Mouse (Mus musculus): ENCODE measurements around the gene Ndufaf8.

Ndufaf8 gene

DNA sequence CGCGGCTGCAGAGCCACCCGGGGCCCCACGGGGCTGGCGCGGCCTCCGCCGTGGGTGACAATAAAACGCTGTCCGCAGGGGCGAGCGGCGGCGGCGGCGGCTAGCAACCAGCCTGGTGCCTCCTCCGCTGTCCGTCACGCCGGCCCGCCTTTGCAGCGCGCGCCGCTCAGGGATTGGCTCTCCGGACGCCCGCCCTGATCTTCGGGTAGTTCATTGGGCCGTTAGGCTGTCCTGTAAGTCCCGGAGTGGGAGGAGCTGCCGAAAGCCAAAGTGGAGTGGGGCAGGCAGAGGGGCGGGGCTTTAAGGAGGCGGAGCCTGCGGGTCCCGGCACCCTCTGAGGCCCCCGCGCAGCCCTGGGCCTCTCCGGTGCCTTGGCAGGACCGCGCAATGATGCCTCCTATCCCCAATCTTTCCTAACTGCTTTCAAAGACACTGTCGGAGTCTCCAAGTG, 12.0 kb upstream of the Ndufaf8 start, which contains the start of gene Cep131:
Gene Cep131, minus strand, starts transcription at position 126 of the 451 bp plus-strand sequence.
- DNase-seq = peak; percentile 98

- DNase-seq = no peak
These were observed 8.1 kb upstream of the Ndufaf8 start for GRCm38 (mm10) chr11:120090661-120091060.

DNA sequence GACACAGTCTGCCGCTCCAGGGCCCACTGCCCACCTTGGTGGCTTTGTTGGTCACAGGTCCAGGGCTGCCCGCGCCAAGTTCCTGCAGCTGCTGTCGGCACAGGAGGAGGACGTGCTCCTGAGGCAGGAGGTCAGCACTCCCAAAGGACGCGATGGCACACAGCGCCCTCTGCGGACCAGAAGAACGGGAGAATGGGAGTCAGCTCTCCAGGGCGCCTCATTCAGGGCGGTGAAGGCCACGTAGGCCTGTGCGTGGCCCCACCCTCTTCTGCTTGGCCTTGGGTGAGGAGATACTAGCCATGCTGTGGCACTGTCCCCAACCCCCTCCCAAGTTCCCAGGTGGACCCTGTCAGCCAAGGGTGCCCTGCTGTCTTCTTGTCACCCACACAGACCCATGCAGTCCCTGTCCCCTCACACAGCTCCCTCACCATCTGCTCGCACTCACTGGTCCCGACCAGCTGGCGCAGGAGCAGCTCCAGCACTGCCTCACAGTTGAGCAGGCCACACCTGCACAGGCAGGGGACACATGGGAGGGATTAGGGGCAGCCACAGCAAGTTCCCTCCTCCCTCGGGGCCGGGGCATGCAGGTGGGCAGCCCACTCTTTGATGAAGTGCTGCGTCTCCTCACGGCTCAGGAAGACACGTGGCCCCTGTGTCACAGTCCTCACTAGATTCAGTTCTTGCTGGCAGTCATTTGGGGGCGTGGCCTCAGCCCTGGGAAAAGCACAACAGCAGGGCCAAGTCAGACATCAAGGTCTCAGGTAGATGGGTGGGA, 5.7 kb upstream of the Ndufaf8 start:
- no peak for DNase-seq

- DNase-seq = peak; percentile 66
These were observed 2.3 kb downstream of the Ndufaf8 start for GRCm38 (mm10) chr11:120101036-120101435.

DNA sequence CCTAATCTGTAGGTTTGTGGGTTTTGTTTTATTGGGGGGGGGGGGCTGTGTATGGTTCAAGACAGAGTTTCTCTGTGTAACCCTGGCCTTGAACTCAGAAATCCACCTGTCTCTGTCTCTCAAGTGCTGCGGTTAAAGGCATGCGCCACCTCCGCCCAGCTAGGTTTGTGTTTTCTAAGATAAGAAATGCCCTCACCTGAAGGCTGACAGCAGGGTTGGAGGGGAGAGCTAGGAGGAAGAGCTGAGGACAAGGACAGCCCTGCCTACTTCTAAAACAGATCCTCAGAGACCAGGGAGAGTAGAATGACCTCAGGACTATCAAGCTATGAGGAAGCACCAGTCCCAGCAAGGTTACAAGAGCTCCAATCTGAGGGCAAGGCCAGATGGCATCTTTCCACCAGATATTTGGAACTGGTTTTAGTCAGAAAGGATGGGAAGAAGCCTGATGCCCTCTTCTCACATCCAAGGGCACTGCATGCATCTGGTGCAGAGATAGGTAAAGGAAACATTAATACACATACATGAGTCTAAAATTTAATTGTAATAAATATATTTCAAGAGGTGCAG, 4.8 kb downstream of the Ndufaf8 start:
- no peak for DNase-seq

GRCm38 (mm10) chr11:120107026-120107425, 8.3 kb downstream of the Ndufaf8 start:
- no peak for DNase-seq

DNA sequence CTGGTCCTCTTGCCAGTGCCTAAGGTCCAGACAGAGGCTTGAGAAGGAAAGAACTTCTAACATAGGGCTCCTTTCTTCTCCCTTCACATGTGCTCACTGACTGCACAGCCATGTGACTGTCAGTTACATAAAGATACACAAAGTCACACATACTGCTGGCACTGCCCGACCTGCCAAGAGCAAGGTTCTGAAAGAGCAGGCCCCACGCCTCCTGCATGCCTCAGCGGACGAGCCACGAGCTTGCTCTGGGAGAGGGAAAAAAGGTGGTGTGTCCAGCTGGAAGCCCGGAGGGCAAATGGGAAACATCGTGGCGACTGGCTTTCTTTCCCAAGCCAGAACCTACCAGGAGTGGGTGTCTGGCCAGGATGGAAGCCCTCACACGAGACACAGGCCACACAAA, 9.1 kb downstream of the Ndufaf8 start:
- no peak for DNase-seq

DNA sequence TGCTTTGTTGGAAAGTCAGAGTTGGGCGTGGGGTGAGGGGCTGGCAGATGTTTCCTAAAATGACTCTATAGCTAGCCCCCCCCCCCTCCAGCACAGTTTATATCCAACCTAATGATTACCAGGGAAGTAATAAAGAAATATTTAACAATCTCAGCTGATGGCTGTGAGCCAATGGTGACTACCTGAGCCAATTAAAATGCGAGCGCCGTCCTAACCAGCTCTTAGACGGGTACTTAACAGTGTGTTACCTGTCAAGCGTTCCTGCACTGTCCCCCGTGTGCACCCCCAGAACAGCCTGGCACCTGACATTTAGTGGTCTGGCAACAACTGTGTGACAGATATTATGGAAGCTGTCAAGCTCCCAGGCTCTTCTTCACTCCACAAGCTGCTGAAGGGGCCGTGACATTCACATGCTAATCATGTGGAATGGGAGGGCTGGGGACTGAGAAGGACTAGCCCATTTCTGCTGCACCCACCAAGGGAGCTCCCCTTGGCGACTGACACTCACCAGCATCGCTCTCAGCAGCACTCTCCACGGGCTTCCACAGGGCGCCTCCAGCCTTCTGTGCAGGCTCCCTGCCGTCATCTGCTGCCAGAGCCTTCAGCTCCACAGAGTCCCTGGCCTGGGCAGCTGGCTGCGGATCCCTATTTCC, 11.0 kb downstream of the Ndufaf8 start:
- DNase-seq = no peak

DNA sequence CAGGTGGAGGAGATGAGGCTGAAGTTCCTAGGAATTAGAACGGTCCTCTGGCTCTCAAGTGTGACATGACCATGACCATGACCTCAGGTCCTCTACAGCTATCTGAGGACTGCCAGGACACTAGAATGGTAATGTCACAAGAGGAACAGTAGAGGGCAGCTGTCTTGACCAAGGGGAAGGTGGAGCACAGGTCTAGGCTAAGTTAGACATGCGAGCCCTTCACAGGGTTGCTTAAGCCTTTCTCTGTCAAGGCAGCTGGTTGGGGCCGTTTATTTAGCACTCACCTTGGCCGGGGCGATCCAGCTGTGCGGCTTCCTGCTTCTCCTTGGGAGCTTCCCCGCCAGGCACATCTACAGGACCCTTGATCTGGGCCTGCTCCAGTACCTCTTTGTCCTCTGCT, 11.8 kb downstream of the Ndufaf8 start:
- no peak for DNase-seq

GRCm38 (mm10) chr11:120111033-120111432, 12.3 kb downstream of the Ndufaf8 start:
- no peak for DNase-seq

DNA sequence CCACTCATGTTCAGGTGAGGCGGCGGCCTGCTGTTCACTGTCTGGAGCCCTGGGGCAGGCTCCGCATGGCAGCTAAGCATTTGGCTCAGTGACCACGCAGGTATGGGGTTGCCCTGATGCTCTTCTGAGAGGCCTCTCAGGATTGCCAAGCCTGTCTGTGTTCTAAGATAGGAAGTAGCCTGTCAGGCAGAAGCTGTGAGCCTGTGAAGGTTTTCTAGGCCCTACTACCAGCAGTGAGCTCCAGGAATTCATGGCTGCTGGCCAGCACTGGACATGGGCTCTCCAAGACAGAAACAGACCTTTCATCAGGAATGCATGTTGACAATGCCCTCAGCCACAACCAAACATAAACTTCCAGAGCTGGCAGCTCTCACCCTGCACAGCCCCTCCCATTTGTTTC, 13.4 kb downstream of the Ndufaf8 start:
- DNase-seq = no peak

- DNase-seq = no peak
These were observed 15.9 kb downstream of the Ndufaf8 start for GRCm38 (mm10) chr11:120114488-120115215.

- no peak for DNase-seq
These were observed 18.9 kb downstream of the Ndufaf8 start for GRCm38 (mm10) chr11:120117626-120118025.

- no peak for DNase-seq
These were observed 20.4 kb downstream of the Ndufaf8 start for GRCm38 (mm10) chr11:120119108-120119507.

GRCm38 (mm10) chr11:120119936-120120541, 21.3 kb downstream of the Ndufaf8 start:
- DNase-seq = no peak

GRCm38 (mm10) chr11:120120642-120121420, 22.1 kb downstream of the Ndufaf8 start:
- peak; percentile 84 for DNase-seq

GRCm38 (mm10) chr11:120122126-120122525, 23.4 kb downstream of the Ndufaf8 start:
- no peak for DNase-seq

- DNase-seq = no peak
These were observed 28.1 kb downstream of the Ndufaf8 start for GRCm38 (mm10) chr11:120126845-120127244.

DNA sequence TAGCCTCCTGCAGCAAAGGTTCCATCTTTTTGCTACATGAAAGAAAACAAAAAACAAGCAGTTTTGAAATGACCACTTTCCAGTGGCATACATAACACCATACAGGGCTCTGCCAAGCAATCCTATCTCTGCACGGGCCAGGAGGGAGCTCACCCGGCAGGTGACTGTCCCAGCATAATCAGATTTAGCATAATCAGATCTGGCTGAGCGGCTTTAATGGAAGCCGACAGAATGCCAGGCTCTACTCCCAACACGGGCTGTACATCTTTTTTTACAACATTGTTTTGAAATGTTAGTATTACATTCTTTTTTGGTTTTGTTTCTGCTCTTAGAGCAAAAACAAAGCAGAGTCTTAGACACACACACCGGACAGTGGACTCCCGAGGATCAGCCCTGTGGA, 30.6 kb downstream of the Ndufaf8 start:
- no peak for DNase-seq

DNA sequence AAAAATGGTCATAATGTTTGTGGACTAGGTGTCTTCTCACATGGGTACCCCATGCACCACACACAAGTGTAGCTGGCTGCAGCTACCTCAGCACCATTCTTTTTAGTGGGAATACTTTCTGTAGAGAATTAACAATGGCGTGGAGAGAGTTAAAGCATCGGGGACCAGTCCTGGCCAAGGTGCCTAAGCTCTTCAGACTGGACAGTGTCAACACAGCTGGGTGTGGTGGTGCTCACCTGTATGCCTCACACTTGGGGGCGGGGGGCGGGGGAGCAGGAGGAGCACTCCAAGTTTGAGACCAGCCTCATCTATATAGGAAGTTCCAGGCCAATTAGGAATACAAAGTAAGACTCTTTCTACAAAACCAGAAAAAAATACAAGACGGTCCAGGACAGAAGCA, 35.4 kb downstream of the Ndufaf8 start:
- no peak for DNase-seq

DNA sequence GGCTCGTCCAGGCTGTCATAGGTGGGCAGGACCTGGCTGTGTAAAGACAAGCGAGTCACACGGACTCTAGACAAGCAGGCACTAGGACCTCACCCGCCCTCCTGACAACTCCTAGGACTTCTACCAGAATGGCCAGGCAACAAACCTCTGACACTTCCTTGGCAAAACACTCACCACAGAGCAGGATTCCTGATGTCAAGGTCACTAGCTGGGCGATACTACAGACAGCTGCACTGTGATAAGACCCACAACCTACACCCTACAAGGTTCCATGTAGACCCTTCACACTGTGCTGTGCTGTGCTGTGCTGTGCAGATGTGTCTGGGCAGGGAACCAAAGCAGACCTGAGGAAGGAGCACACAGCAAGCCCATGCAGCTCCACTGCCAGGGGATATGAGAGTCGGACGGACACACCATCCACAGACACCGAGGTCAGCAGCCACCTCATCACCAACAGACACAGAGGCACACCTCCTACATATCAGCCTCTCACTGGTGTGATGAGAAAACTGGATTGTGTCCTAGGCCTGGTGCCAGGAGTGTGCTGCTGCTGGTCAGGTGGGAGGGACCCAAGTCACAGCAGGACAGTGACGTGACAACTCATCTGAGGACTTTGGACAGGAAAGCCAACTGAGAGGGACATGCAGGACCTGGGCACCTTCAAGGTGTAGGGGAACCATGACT, 36.3 kb downstream of the Ndufaf8 start:
- no peak for DNase-seq
